Mouse (Mus musculus) brain, embryonic 14.5 days (tissue): ENCODE results near the gene Kras.

Experiments used
- CTCF ChIP-seq: fragments of 200-500 bp; IDR thresholded peaks from 2 replicates; pipeline ENCODE4 v1.5.1; 2012; ENCODE audit warnings: inconsistent platforms, mild to moderate bottlenecking, moderate library complexity, borderline replicate concordance; ENCODE audit not compliant: insufficient read depth, insufficient read length; ENCODE audit errors: extremely low read depth
- POLR2A ChIP-seq: fragments of 200-500 bp; IDR thresholded peaks from 2 replicates; pipeline ENCODE4 v1.6.1; 2012; ENCODE audit warnings: mild to moderate bottlenecking, inconsistent platforms, borderline replicate concordance; ENCODE audit not compliant: poor library complexity, insufficient read depth, insufficient read length, severe bottlenecking; ENCODE audit errors: extremely low read depth

DNA sequence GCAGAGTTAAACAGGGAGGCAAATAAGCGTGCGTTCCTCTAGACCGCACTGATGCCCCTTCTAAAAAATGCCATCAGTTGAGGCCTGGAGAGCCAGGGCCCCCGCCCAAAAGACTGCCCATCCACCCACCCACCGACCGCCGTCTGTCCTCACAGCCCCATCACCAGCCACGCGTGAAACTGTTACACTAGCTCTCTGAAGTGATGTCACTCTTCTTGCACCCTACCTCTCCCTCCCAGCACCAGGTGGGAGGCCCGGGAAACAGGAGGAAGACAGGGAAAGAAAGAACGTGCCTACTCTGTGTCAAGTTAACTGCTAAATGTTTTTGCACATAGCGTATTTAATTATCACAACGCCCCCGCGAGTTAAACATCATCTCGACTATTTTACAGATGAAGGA, 781 bp upstream of the Kras start:
- TF ChIP-seq POLR2A: no peak
- no peak for TF ChIP-seq CTCF
